Mouse (Mus musculus): ENCODE data around the gene Anxa2. TPM values are rescaled to one million over a fixed set of nuclear protein-coding genes. Genes with fewer than 3 reads are reported as not detected.

Anxa2 gene
- 308 and 356 TPM in 2 replicates for polyA plus RNA-seq (2015; fragmentation: Nextera tagmentation; extraction: Ambion mirVana)

- peak; percentile 88 for ATAC-seq (ENCODE audit: low read depth)
- H3K9me3 ChIP-seq, result no peaks in the 10 kb centered on the region
- H3K4me3 ChIP-seq, result peak within 1 kb of the TSS; percentile 43
- H3K4me2 ChIP-seq, result peak within 1 kb of the TSS; percentile 59
- WGBS, result 8% methylated on average over 37 of the region's 37 CpGs
- peaks cover 43% of the 10 kb centered on the region for H3K27me3 ChIP-seq
- no peaks in the 10 kb centered on the region for H3K36me3 ChIP-seq
- peaks cover 42% of the 10 kb centered on the region for H3K4me1 ChIP-seq (replicated peaks)
- peak within 1 kb of the TSS; percentile 71 for H3K9ac ChIP-seq
- peak within 1 kb of the TSS; percentile 64 for H3K27ac ChIP-seq (replicated peaks)
These were observed at the start of gene Anxa2 for GRCm38 (mm10) chr9:69453066-69453900. Anxa2 (plus strand) TSS chr9:69453620.

DNA sequence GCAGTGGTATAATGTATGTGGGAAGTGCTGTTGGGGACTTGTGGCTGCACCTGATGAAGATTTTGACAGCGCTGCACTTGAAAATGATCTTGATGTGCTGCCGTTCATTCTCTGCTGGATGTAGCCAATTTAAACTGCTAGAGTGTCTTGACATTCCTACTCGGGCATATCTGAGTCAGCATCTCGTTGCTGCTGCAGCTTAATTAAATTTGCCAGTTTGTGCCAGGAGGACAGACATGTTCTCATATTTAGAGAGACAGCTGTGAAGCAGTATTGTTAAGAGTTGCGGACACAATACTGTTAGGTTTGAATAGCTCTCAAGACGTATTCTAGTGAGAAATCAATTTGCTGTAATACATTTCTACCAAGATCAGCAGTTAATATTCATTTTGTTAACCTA, 48.7 kb upstream of the Anxa2 start:
- H3K36me3 ChIP-seq, result no peaks in the 10 kb centered on the region
- H3K4me1 ChIP-seq (replicated peaks), result no peaks in the 10 kb centered on the region
- 74% methylated on average over 6 of the region's 6 CpGs for WGBS
- H3K27ac ChIP-seq (replicated peaks), result no peak overlapping the region
- no peaks in the 10 kb centered on the region for H3K9me3 ChIP-seq
- no peak for ATAC-seq (ENCODE audit: low read depth)
- no peak overlapping the region for H3K9ac ChIP-seq
- no peaks in the 10 kb centered on the region for H3K27me3 ChIP-seq
- H3K4me2 ChIP-seq, result no peak overlapping the region
- no peak overlapping the region for H3K4me3 ChIP-seq

DNA sequence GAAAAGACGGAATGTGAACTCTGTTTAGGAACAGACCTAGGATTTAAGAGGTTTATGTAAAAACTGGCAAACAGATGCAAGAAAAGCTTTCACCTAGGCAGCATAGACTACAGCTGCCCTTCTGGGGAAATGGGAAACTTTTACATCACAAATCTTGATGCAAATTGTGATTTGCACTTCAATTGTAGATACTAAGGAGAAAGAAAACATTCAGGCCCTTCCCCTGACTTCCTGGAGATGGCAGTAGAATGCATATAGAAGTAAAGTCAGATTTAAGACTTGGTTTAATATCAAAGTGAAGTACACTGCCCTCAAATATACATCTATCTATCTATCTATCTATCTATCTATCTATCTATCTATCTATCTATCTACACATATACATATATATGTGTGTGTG, 33.9 kb upstream of the Anxa2 start:
- H3K36me3 ChIP-seq, result peaks cover 39% of the 10 kb centered on the region
- whole genome bisulfite sequencing, result 96% methylated on average over 1 of the region's 1 CpGs

GRCm38 (mm10) chr9:69430531-69430930, 22.9 kb upstream of the Anxa2 start:
- no peak overlapping the region for H3K9ac ChIP-seq
- peaks cover 47% of the 10 kb centered on the region for H3K36me3 ChIP-seq
- no peak overlapping the region for H3K27ac ChIP-seq (replicated peaks)
- peaks cover 16% of the 10 kb centered on the region; the same call in 1 of the 2 replicates for H3K4me1 ChIP-seq (replicated peaks)
- WGBS, result 92% methylated on average over 3 of the region's 3 CpGs
- no peaks in the 10 kb centered on the region for H3K9me3 ChIP-seq
- no peak overlapping the region for H3K4me2 ChIP-seq
- no peaks in the 10 kb centered on the region for H3K27me3 ChIP-seq
- ATAC-seq (ENCODE audit: low read depth), result no peak
- H3K4me3 ChIP-seq, result no peak overlapping the region

More for the DNA sequence above, 33.9 kb upstream of the Anxa2 start:
- ATAC-seq (ENCODE audit: low read depth), result no peak
- Histone ChIP-seq H3K27ac (replicated peaks) (no peak overlapping the region), H3K4me2 (no peak overlapping the region), H3K9ac (no peak overlapping the region), H3K4me3 (no peak overlapping the region), H3K9me3 (no peaks in the 10 kb centered on the region), H3K4me1 (replicated peaks) (no peaks in the 10 kb centered on the region), H3K27me3 (no peaks in the 10 kb centered on the region)

DNA sequence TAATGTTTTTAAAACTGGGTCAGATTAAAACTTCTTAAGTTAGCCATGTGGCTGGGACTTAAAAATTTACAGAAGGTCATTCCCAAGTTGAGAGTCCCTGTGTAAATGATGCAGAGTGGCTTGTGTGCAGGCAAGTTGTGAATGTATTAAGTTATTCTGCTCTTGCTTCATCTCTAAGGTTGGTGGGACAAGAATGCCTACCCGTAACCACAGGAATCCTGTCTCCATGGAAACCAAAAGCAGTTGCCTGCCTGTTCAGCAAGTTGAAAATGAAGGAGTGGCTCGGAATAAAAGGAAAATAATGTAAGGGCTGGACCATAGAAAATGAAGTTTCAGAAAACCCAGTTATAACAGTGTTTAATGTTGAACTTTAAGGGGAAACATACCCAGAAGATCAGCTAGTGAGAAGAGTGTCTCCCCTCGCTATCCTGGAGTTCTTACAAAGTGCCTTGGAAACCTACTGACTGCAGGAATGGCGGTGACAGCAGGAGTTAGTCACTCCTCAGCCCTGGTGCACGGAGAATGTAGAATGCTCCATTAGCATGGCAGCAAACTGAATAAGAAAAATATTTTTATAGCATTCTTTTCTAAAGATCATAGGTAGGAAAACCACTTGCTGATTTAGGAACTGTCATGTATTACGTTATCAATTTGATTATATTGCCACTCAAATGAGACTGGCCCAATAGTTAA, 21.4 kb upstream of the Anxa2 start:
- H3K4me1 ChIP-seq (replicated peaks), result peaks cover 16% of the 10 kb centered on the region; the same call in 1 of the 2 replicates
- ATAC-seq (ENCODE audit: low read depth), result no peak
- H3K4me2 ChIP-seq, result no peak overlapping the region
- H3K4me3 ChIP-seq, result no peak overlapping the region
- no peaks in the 10 kb centered on the region for H3K27me3 ChIP-seq
- no peaks in the 10 kb centered on the region for H3K9me3 ChIP-seq
- no peak overlapping the region for H3K9ac ChIP-seq
- H3K27ac ChIP-seq (replicated peaks), result peak overlapping the region; percentile 68
- H3K36me3 ChIP-seq, result peaks cover 36% of the 10 kb centered on the region
- 28% methylated on average over 6 of the region's 6 CpGs for WGBS

DNA sequence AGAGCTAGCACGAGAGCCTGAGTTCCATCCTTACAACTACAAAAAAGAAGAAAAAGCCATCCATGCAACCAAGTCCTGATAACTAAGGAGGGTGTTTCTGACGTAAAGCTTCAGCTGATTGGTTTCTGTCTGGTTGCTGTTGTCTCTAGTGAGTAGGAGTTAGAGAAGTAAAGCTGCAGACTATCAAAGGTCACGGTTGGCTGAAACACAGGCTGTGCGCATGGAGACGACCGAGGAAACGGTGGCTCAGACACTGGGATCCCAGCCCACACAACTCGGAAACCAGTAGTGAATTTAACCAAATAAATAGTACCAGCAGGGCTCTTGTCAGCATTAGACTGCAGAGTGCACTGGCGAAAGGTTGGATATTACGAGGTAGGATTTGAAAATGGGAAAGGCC, 18.2 kb upstream of the Anxa2 start:
- peaks cover 12% of the 10 kb centered on the region; the same call in 1 of the 2 replicates for H3K36me3 ChIP-seq
- H3K27ac ChIP-seq (replicated peaks), result no peak overlapping the region
- ATAC-seq (ENCODE audit: low read depth), result no peak
- no peak overlapping the region for H3K9ac ChIP-seq
- no peak overlapping the region for H3K4me2 ChIP-seq
- H3K9me3 ChIP-seq, result no peaks in the 10 kb centered on the region
- peaks cover 16% of the 10 kb centered on the region; the same call in 1 of the 2 replicates for H3K4me1 ChIP-seq (replicated peaks)
- H3K27me3 ChIP-seq, result no peaks in the 10 kb centered on the region
- 81% methylated on average over 10 of the region's 10 CpGs for WGBS
- H3K4me3 ChIP-seq, result no peak overlapping the region

DNA sequence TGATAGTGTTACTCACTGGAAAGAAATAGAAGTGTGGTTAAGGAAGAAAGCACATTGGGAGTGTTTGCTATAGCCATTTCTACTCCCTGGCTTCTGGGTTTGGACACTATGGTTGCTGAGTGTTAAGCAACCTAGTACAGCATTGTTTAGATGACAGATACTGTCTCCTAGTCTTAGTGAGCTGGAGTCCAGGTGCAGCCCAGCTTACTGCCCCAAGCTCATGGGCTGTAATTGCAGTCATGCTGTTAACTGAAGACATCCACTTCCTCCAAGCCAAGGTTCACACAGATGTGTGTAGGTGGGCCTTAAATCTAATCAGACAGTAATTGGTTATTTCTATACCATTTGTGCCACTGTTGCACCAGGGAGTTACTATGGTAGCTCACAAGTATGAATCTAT, 17.8 kb upstream of the Anxa2 start:
- no peaks in the 10 kb centered on the region for H3K9me3 ChIP-seq
- no peaks in the 10 kb centered on the region for H3K27me3 ChIP-seq
- H3K4me3 ChIP-seq, result no peak overlapping the region
- peaks cover 8% of the 10 kb centered on the region; the same call in 1 of the 2 replicates for H3K36me3 ChIP-seq
- H3K27ac ChIP-seq (replicated peaks), result no peak overlapping the region
- H3K4me2 ChIP-seq, result no peak overlapping the region
- H3K9ac ChIP-seq, result no peak overlapping the region
- no peak for ATAC-seq (ENCODE audit: low read depth)
- peaks cover 16% of the 10 kb centered on the region; the same call in 1 of the 2 replicates for H3K4me1 ChIP-seq (replicated peaks)

- Histone ChIP-seq H3K4me2 (no peak overlapping the region), H3K9ac (no peak overlapping the region), H3K36me3 (no peaks in the 10 kb centered on the region), H3K4me1 (replicated peaks) (no peaks in the 10 kb centered on the region), H3K27ac (replicated peaks) (no peak overlapping the region), H3K27me3 (no peaks in the 10 kb centered on the region), H3K9me3 (no peaks in the 10 kb centered on the region), H3K4me3 (no peak overlapping the region)
- ATAC-seq (ENCODE audit: low read depth), result no peak
- 38% methylated on average over 7 of the region's 7 CpGs for WGBS
These were observed 13.5 kb upstream of the Anxa2 start for GRCm38 (mm10) chr9:69439805-69440357.

- Histone ChIP-seq H3K9ac (no peak overlapping the region), H3K4me2 (no peak overlapping the region), H3K4me1 (replicated peaks) (no peaks in the 10 kb centered on the region), H3K36me3 (no peaks in the 10 kb centered on the region), H3K27ac (replicated peaks) (no peak overlapping the region), H3K27me3 (no peaks in the 10 kb centered on the region), H3K9me3 (no peaks in the 10 kb centered on the region), H3K4me3 (no peak overlapping the region)
- 81% methylated on average over 6 of the region's 6 CpGs for WGBS
- no peak for ATAC-seq (ENCODE audit: low read depth)
These were observed 10.9 kb upstream of the Anxa2 start for GRCm38 (mm10) chr9:69442471-69443038.

GRCm38 (mm10) chr9:69443203-69443602, 10.2 kb upstream of the Anxa2 start:
- H3K27ac ChIP-seq (replicated peaks), result no peak overlapping the region

GRCm38 (mm10) chr9:69448801-69449200, 4.6 kb upstream of the Anxa2 start:
- Histone ChIP-seq H3K36me3 (no peaks in the 10 kb centered on the region), H3K4me2 (no peak overlapping the region), H3K4me1 (replicated peaks) (peaks cover 9% of the 10 kb centered on the region), H3K9me3 (no peaks in the 10 kb centered on the region), H3K4me3 (no peak overlapping the region), H3K27ac (replicated peaks) (no peak overlapping the region), H3K9ac (no peak overlapping the region), H3K27me3 (peaks cover 18% of the 10 kb centered on the region)
- 72% methylated on average over 3 of the region's 3 CpGs for WGBS
- no peak for ATAC-seq (ENCODE audit: low read depth)

More at GRCm38 (mm10) chr9:69443203-69443602, 10.2 kb upstream of the Anxa2 start:
- Histone ChIP-seq H3K4me2 (no peak overlapping the region), H3K4me3 (no peak overlapping the region), H3K36me3 (no peaks in the 10 kb centered on the region), H3K9me3 (no peaks in the 10 kb centered on the region), H3K9ac (no peak overlapping the region), H3K27me3 (no peaks in the 10 kb centered on the region), H3K4me1 (replicated peaks) (no peaks in the 10 kb centered on the region)
- no peak for ATAC-seq (ENCODE audit: low read depth)
- 63% methylated on average over 3 of the region's 3 CpGs for WGBS

- Histone ChIP-seq H3K27ac (replicated peaks) (no peak overlapping the region), H3K4me2 (no peak overlapping the region), H3K4me3 (no peak overlapping the region), H3K27me3 (peaks cover 35% of the 10 kb centered on the region), H3K9ac (no peak overlapping the region), H3K4me1 (replicated peaks) (peaks cover 25% of the 10 kb centered on the region), H3K36me3 (no peaks in the 10 kb centered on the region), H3K9me3 (no peaks in the 10 kb centered on the region)
- 86% methylated on average over 9 of the region's 9 CpGs for WGBS
- ATAC-seq (ENCODE audit: low read depth), result no peak
These were observed 2.8 kb upstream of the Anxa2 start for GRCm38 (mm10) chr9:69450636-69451035.

All from neural tube, embryonic 13.5 days (tissue).